Mouse (Mus musculus) liver, embryonic 14.5 days (tissue): ENCODE results near the gene Bmp7. TPM values are rescaled to one million over a fixed set of nuclear protein-coding genes. Genes with fewer than 3 reads are reported as not detected.

ENCODE experiments used
- ATAC-seq: fragments of 200-750 bp; cut with Nextera tagmentation; 2 replicates; pipeline ENCODE4 v1.8.0; 2017; ENCODE audit warnings: moderate number of reproducible peaks, mild to moderate bottlenecking, moderate library complexity; ENCODE audit not compliant: insufficient read depth
- DNase-seq, 3 experiments: peaks; one replicate each; pipeline ENCODE4 v3.0.0-alpha.2; 2012 to 2013; ENCODE audit warnings: low read depth in 3 of 3, low spot score in 3 of 3
- H3K27ac ChIP-seq: fragments of 300-500 bp; sonication (generic); 2 replicates; pipeline ENCODE4 v1.5.1; 2014; ENCODE audit warnings: moderate library complexity, mild to moderate bottlenecking, control low read depth, inconsistent platforms
- H3K27me3 ChIP-seq: fragments of 300-500 bp; sonication (generic); 2 replicates; pipeline ENCODE4 v1.6.1; 2014; ENCODE audit warnings: mild to moderate bottlenecking, low read length, moderate library complexity; ENCODE audit not compliant: control insufficient read depth, insufficient read depth
- H3K36me3 ChIP-seq: fragments of 300-500 bp; sonication (generic); replicated peaks from 2 replicates; pipeline ENCODE4 v1.6.1; 2014; ENCODE audit warnings: low read depth; ENCODE audit not compliant: control insufficient read depth, insufficient read depth
- H3K4me1 ChIP-seq, 2 experiments: fragments of 200-500 bp in 1 of 2; fragments of 300-500 bp in 1 of 2; sonication (generic) in 1 of 2; replicated peaks; 2 replicates each; pipeline ENCODE4 v1.6.1; 2012 to 2014; ENCODE audit warnings: antibody characterized with exemption in 1 of 2, inconsistent platforms in 1 of 2, low read length in 1 of 2; ENCODE audit not compliant: control insufficient read depth in 2 of 2, insufficient read depth in 2 of 2
- H3K4me2 ChIP-seq: fragments of 300-500 bp; sonication (generic); 2 replicates; pipeline ENCODE4 v1.6.1; 2014; ENCODE audit warnings: low read depth, mild to moderate bottlenecking, control low read depth, moderate library complexity
- H3K4me3 ChIP-seq, 2 experiments: fragments of 200-500 bp in 1 of 2; fragments of 300-500 bp in 1 of 2; sonication (generic) in 1 of 2; 2 replicates each; pipeline ENCODE4 v1.5.1; 2012 to 2014; ENCODE audit warnings: low read depth in 2 of 2, low read length in 2 of 2, mild to moderate bottlenecking in 2 of 2, control low read depth in 1 of 2, inconsistent platforms in 1 of 2, moderate library complexity in 1 of 2; ENCODE audit not compliant: insufficient read depth in 1 of 2
- H3K9ac ChIP-seq: fragments of 300-500 bp; sonication (generic); replicated peaks from 2 replicates; pipeline ENCODE4 v1.6.1; 2014; ENCODE audit warnings: mild to moderate bottlenecking, control low read depth, moderate library complexity
- H3K9me3 ChIP-seq: fragments of 300-500 bp; sonication (generic); 2 replicates; pipeline ENCODE4 v1.6.1; 2016; ENCODE audit warnings: low read length, mixed read lengths; ENCODE audit not compliant: control insufficient read depth
- CTCF ChIP-seq: IDR thresholded peaks from 2 replicates; pipeline ENCODE4 v1.5.1; 2016; ENCODE audit warnings: antibody characterized with exemption, low read depth, control low read depth
- EP300 ChIP-seq: IDR thresholded peaks from 2 replicates; pipeline ENCODE4 v1.6.1; 2016; ENCODE audit warnings: antibody characterized with exemption, low read depth
- WGBS: fragments of 180-500 bp; shearing (Covaris S2); extraction: QIAGEN DNeasy Blood & Tissue Kit; methylation state at CpG from one replicate; pipeline ENCODE4 v1.1.7; 2014; ENCODE audit not compliant: insufficient replicate concordance; 5-methylcytosine and 5-hydroxymethylcytosine counted together
- polyA plus RNA-seq, 2 experiments: library from polyadenylated mRNA; depleted of rRNA in 1 of 2; stranded (reverse) in 1 of 2; unstranded in 1 of 2; fragments of >200 nt; fragmentation: Nextera tagmentation in 1 of 2; extraction: Ambion mirVana in 1 of 2; gene quantifications; 2 replicates each; pipeline versions ENCODE4 v1.2.1 to v1.2.3; 2012 to 2014

Bmp7 gene
- polyA plus RNA-seq, 2 experiments = 1.7 to 1.8 TPM

DNA sequence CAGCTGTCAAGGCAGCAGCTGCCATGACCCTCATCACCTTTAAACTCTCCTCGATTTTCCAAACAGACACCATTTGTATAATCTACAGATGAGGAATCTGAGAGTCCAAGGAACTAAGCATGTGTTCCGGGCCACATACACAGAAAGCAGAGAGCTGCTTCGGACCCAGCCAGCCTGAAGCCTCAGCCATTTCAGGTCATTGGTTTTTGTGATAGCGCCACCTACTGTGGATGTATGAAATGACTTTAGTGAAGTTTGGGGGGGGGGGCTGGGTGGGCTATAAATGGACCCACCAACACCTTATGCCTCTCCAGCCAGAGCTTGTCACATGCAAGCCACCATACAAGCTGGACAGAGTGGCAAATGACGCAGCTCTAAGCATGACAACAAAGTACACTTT lies 8.9 kb upstream of the Bmp7 start:
- H3K36me3 ChIP-seq = no peaks in the 10 kb centered on the region
- H3K9me3 ChIP-seq = no peaks in the 10 kb centered on the region
- DNase-seq (no peak), ATAC-seq (no peak)
- no peak overlapping the region for H3K9ac ChIP-seq
- no peak overlapping the region for H3K4me2 ChIP-seq
- peak; percentile 26; the same call in 1 of the 2 replicates for TF ChIP-seq CTCF
- no peak for TF ChIP-seq EP300
- H3K27ac ChIP-seq = no peak overlapping the region
- H3K27me3 ChIP-seq = no peaks in the 10 kb centered on the region
- no peak overlapping the region for H3K4me3 ChIP-seq
- H3K4me1 ChIP-seq = no peaks in the 10 kb centered on the region
- 35% methylated on average over 5 of the region's 5 CpGs for WGBS

DNA sequence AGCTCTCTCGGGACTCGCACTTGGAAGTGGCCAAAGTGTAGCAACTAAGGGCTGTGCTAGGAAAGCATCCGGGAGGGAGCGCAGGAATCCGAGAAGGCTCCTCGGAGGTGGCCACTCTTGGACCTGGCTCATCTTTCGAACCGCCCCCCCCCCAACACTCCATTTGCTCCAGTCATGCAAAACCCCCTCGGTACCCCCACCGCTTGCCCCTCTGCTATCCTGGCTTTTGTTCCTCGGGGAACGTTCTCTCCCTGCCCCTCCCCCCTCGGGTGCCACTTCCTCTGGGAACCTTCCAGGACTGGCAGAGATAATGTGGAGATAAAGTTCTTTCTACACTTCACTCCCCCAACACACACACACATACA lies 660 bp upstream of the Bmp7 start:
- no peak for ATAC-seq
- Histone ChIP-seq H3K27ac (no peak overlapping the region), H3K27me3 (peaks cover 56% of the 10 kb centered on the region), H3K4me2 (peak overlapping the region; percentile 48), H3K4me1 (0 out of 4 replicates have a peak, but pooled peaks cover 0 to 2% of the 10 kb centered on the region in 2 experiments), H3K4me3 (peak overlapping the region in 1 of 2 experiments; percentile 42; a peak in 1 of 4 replicates), H3K9me3 (no peaks in the 10 kb centered on the region), H3K9ac (no peak overlapping the region), H3K36me3 (no peaks in the 10 kb centered on the region)
- WGBS = 2% methylated on average over 11 of the region's 13 CpGs
- DNase-seq = no peak
- TF ChIP-seq EP300 = no peak
- no peak for TF ChIP-seq CTCF

- ATAC-seq (no peak), DNase-seq (no peak)
- TF ChIP-seq CTCF = no peak
- TF ChIP-seq EP300 = no peak
- H3K9me3 ChIP-seq = no peaks in the 10 kb centered on the region
- H3K27ac ChIP-seq = no peak overlapping the region
- H3K4me3 ChIP-seq = peak overlapping the region; percentile 29 to 42
- H3K4me2 ChIP-seq = peak overlapping the region; percentile 48
- H3K4me1 ChIP-seq = peaks cover 0 to 2% of the 10 kb centered on the region in 2 experiments; a peak in 2 of 4 replicates
- H3K27me3 ChIP-seq = peaks cover 68% of the 10 kb centered on the region
- under 1% methylated on average over 26 of the region's 26 CpGs for WGBS
- H3K9ac ChIP-seq = no peak overlapping the region
- H3K36me3 ChIP-seq = no peaks in the 10 kb centered on the region
Observed at GRCm38 (mm10) chr2:172939639-172940002, 500 bp downstream of the Bmp7 start.

DNA sequence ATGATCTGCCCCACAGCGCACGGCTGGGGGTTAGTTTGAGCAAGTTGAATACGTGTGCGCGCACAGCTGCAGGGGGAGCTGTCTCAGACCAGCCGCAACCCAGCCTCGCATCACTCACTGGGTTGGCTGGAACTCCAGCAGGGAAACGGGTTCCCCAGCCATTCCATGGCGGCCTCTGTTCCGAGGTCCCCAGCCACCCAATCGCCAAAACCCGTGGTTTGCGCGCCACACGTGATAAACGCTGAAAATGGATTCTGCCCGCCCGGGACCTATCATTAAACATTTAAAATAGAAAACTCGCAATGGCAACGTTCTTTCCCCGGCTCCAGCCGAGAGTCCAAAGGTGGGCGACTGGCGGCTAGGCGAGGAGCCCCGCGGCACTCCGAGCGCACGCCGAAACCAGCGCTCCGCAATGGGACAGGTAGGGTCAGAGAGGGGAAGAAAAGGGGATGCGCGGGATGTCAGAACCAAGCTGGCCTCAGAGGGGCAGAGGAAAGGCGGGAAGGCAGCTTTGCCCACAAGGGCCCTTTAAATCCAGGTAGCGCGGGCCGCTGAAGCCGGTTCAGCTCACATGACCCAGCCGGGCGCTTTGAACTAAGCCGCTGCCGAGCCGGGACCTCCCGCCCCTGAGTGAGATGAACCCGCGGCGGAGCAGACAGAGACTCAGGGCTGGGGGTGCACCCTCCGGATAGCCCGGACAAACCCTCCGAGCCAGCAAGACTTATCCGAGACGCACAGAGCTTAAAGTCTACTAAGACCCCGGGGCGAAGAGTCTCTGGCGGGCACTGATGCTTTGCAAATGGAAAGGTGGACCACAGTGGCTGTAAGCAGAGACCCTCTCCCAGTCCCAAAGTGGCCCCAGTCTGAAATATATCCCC lies 1.1 kb downstream of the Bmp7 start:
- Histone ChIP-seq H3K27me3 (peaks cover 74% of the 10 kb centered on the region), H3K9ac (no peak overlapping the region)

DNA sequence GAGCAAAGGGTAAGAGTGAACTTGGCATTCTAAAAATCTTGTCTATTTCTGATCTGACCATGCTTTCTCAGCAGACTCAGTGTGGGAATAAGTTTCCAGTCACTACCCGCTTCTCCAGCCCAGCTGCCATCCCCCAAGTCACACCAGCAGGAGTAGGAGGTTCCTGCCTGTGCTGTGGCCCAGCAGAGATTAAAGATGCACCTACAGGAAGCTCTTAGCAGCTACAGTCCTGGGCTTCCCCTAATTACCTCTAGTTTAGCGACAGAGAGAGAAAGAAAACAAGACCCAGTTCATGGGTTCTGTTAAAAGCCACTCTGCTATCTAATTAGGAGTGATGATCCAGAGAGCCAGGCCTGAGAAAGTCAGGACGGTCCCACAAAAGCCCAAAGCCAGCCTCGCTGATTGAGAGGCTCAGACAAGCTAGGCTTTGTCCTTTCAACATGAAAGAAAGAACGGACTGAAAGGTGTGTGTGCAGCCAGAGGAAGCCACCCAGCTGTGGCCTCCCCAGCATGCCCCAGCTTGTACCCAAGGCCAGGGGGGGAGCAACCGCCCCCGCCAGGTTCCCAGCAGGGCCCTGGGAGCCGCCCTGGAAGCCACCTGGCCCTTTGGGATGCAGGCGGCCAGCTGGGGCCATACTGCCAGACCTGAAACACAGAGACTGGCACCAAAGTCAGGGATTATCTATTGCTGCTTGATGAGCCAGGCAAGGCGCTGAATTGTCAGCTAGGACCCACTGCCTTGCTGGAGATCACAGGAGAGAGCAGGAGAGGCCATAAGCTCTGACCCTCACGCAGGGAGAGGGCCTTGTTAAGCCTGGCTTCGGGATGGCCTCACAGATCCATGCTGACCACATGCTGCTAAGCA lies 2.6 kb downstream of the Bmp7 start:
- WGBS = 29% methylated on average over 12 of the region's 12 CpGs
- DNase-seq = no peak
- ATAC-seq = no peak
- Histone ChIP-seq H3K4me1 (peaks cover 0 to 4% of the 10 kb centered on the region in 2 experiments; a peak in 2 of 4 replicates), H3K4me2 (no peak overlapping the region), H3K27ac (no peak overlapping the region), H3K36me3 (no peaks in the 10 kb centered on the region), H3K9ac (no peak overlapping the region), H3K9me3 (no peaks in the 10 kb centered on the region), H3K27me3 (peaks cover 82% of the 10 kb centered on the region), H3K4me3 (no peak overlapping the region)
- TF ChIP-seq EP300 = no peak
- no peak for TF ChIP-seq CTCF

More for the DNA sequence above, 1.1 kb downstream of the Bmp7 start:
- Histone ChIP-seq H3K9me3 (no peaks in the 10 kb centered on the region), H3K4me2 (peak overlapping the region; percentile 48), H3K27ac (no peak overlapping the region), H3K4me1 (peaks cover 0 to 4% of the 10 kb centered on the region in 2 experiments; a peak in 2 of 4 replicates), H3K36me3 (no peaks in the 10 kb centered on the region), H3K4me3 (peak overlapping the region; percentile 29 to 42)
- DNase-seq = peak in 1 of 3 experiments; percentile 22
- TF ChIP-seq EP300 = no peak
- peak; percentile 16; the same call in 1 of the 2 replicates for TF ChIP-seq CTCF
- no peak for ATAC-seq
- 2% methylated on average over 57 of the region's 57 CpGs for WGBS
